Mouse (Mus musculus): ENCODE results near the gene Svop. TPM values are rescaled to one million over a fixed set of nuclear protein-coding genes. Genes with fewer than 3 reads are reported as not detected.

Svop gene
- total and polyA plus RNA-seq, 3 experiments, result not detected

DNA sequence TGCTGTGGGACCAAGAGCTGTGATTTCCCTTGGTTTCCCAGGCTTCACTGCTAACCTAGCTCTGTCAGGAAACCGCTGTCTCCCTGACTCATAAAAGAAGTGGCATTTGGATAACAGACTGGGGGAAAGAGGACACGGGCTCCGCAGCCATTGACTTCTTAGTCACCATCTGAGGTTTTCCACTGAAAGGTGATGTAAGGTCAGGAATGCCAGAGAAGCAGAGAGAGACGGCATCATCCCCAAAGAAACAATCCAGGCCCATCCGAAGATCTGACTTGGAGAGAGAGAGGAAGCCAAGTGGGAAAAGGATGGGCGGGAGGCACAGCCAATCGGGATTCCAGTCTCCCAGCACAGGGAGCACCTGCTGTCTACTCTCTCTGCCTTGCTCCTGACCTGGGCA lies 100.2 kb downstream of the Svop start:
- H3K9me3 ChIP-seq (replicated peaks; ENCODE audit: insufficient read depth, low read length), result no peaks in the 10 kb centered on the region
- H3K4me1 ChIP-seq (ENCODE audit: control insufficient read depth in 1 of 2, insufficient read depth in 2 of 2, low read length in 2 of 2), result peaks cover 3 to 4% of the 10 kb centered on the region in 2 experiments; a peak in 3 of 4 replicates
- no peaks in the 10 kb centered on the region; a peak in 1 of 4 replicates for H3K36me3 ChIP-seq (ENCODE audit: control insufficient read depth in 1 of 2, insufficient read depth in 2 of 2, low read length in 2 of 2)
- H3K27ac ChIP-seq (ENCODE audit: control insufficient read depth, low read depth, low read length), result no peak overlapping the region
- TF ChIP-seq MEF2A (IDR thresholded peaks at IDR 0.05; ENCODE audit: extremely low read depth, insufficient replicate concordance, low read depth, low read length, poor library complexity, severe bottlenecking) (no peak), MXI1 (IDR thresholded peaks at IDR 0.05; ENCODE audit: low read depth, low read length) (no peak), POLR2AphosphoS5 (IDR thresholded peaks at IDR 0.05; ENCODE audit: borderline replicate concordance, low read depth, low read length) (no peak), UBTF (IDR thresholded peaks at IDR 0.05; ENCODE audit: borderline replicate concordance, insufficient read depth, low read depth, low read length) (no peak), CHD1 (IDR thresholded peaks at IDR 0.05; ENCODE audit: low read depth, low read length) (no peak), GABPA (IDR thresholded peaks at IDR 0.05; ENCODE audit: low read depth, low read length) (no peak), CHD2 (IDR thresholded peaks at IDR 0.05; ENCODE audit: low read length) (no peak), KAT2A (conservative IDR thresholded peaks at IDR 0.05; ENCODE audit: low read depth, low read length) (no peak), POLR2A (IDR thresholded peaks at IDR 0.05; ENCODE audit: control insufficient read depth in 1 of 2, insufficient read depth in 1 of 2, low read depth in 1 of 2, low read length in 2 of 2, poor library complexity in 1 of 2) (no peak), TAL1 (IDR thresholded peaks at IDR 0.05; ENCODE audit: low read length) (no peak), TCF12 (IDR thresholded peaks at IDR 0.05; ENCODE audit: low read depth, low read length) (no peak), NRF1 (IDR thresholded peaks at IDR 0.05; ENCODE audit: insufficient read depth, low read depth, low read length, poor library complexity, severe bottlenecking) (no peak), JUND (IDR thresholded peaks at IDR 0.05; ENCODE audit: low read depth, low read length) (no peak), E2F4 (IDR thresholded peaks at IDR 0.05; ENCODE audit: borderline replicate concordance, low read depth, low read length) (no peak), ETS1 (IDR thresholded peaks at IDR 0.05; ENCODE audit: low read depth, low read length) (no peak), ZMIZ1 (IDR thresholded peaks at IDR 0.05; ENCODE audit: low read depth, low read length) (no peak), CTCF (IDR thresholded peaks at IDR 0.05 in 2 of 3, conservative IDR thresholded peaks at IDR 0.05 in 1 of 3; ENCODE audit: control insufficient read depth in 1 of 3, insufficient read depth in 1 of 3, low read depth in 2 of 3, low read length in 3 of 3, poor library complexity in 1 of 3, severe bottlenecking in 1 of 3) (no peak)
- H3K4me3 ChIP-seq (ENCODE audit: control insufficient read depth in 1 of 2, insufficient read depth in 1 of 2, low read depth in 2 of 2, low read length in 2 of 2), result no peak overlapping the region
- DNase-seq (ENCODE audit: low read depth, low spot score), result no peak
- no peaks in the 10 kb centered on the region for H3K27me3 ChIP-seq (ENCODE audit: control insufficient read depth in 1 of 2, insufficient read depth in 2 of 2, low read length in 2 of 2)
- peaks cover 4% of the 10 kb centered on the region; the same call in 1 of the 2 replicates for H3K79me2 ChIP-seq (ENCODE audit: control insufficient read depth, insufficient read depth, low read length, poor library complexity)
- H3K9ac ChIP-seq (ENCODE audit: control insufficient read depth, low read depth, low read length, poor library complexity, severe bottlenecking), result no peak overlapping the region

DNA sequence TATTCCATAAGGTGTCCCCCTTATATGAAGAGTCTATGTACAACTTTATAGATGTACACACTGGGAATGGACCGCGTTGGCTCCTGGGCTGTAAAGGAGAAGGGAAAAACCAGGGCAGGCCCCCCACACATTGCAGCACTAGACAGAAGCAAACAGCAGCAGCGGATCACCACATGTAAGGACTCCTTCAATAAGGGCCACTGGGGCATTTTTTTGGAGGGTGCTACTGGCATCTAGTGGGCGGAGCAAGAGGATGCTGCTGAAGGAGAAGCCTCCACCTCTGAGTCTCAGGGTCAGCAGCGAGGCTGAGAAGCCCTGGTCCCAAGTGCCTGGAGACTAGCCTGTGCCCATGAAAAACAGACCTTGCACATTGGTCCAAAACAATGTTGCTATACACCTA lies 100.8 kb downstream of the Svop start:
- H3K27me3 ChIP-seq (ENCODE audit: control insufficient read depth in 1 of 2, insufficient read depth in 2 of 2, low read length in 2 of 2), result no peaks in the 10 kb centered on the region
- H3K27ac ChIP-seq (ENCODE audit: control insufficient read depth, low read depth, low read length), result no peak overlapping the region
- peaks cover 7 to 9% of the 10 kb centered on the region in 2 experiments; a peak in 3 of 4 replicates for H3K4me1 ChIP-seq (ENCODE audit: control insufficient read depth in 1 of 2, insufficient read depth in 2 of 2, low read length in 2 of 2)
- peaks cover 4% of the 10 kb centered on the region; the same call in 1 of the 2 replicates for H3K79me2 ChIP-seq (ENCODE audit: control insufficient read depth, insufficient read depth, low read length, poor library complexity)
- DNase-seq (ENCODE audit: low read depth, low spot score), result no peak
- H3K36me3 ChIP-seq (ENCODE audit: control insufficient read depth in 1 of 2, insufficient read depth in 2 of 2, low read length in 2 of 2), result no peaks in the 10 kb centered on the region; a peak in 1 of 4 replicates
- no peak overlapping the region for H3K9ac ChIP-seq (ENCODE audit: control insufficient read depth, low read depth, low read length, poor library complexity, severe bottlenecking)
- H3K9me3 ChIP-seq (replicated peaks; ENCODE audit: insufficient read depth, low read length), result no peaks in the 10 kb centered on the region
- no peak for TF ChIP-seq TBP (IDR thresholded peaks at IDR 0.05; ENCODE audit: low read depth, low read length)
- no peak for TF ChIP-seq SMC3 (IDR thresholded peaks at IDR 0.05; ENCODE audit: low read depth, low read length)
- TF ChIP-seq RAD21 (IDR thresholded peaks at IDR 0.05; ENCODE audit: low read depth, low read length), result no peak
- no peak for TF ChIP-seq RCOR1 (IDR thresholded peaks at IDR 0.05; ENCODE audit: low read depth, low read length)
- TF ChIP-seq ZKSCAN1 (IDR thresholded peaks at IDR 0.05; ENCODE audit: low read depth, low read length), result no peak
- TF ChIP-seq CHD2 (IDR thresholded peaks at IDR 0.05; ENCODE audit: low read length), result no peak
- no peak for TF ChIP-seq TAL1 (IDR thresholded peaks at IDR 0.05; ENCODE audit: low read length)
- TF ChIP-seq NRF1 (IDR thresholded peaks at IDR 0.05; ENCODE audit: insufficient read depth, low read depth, low read length, poor library complexity, severe bottlenecking), result no peak
- TF ChIP-seq MEF2A (IDR thresholded peaks at IDR 0.05; ENCODE audit: extremely low read depth, insufficient replicate concordance, low read depth, low read length, poor library complexity, severe bottlenecking), result no peak
- TF ChIP-seq UBTF (IDR thresholded peaks at IDR 0.05; ENCODE audit: borderline replicate concordance, insufficient read depth, low read depth, low read length), result no peak
- no peak for TF ChIP-seq POLR2A (IDR thresholded peaks at IDR 0.05; ENCODE audit: control insufficient read depth in 1 of 2, insufficient read depth in 1 of 2, low read depth in 1 of 2, low read length in 2 of 2, poor library complexity in 1 of 2)
- TF ChIP-seq ELF1 (IDR thresholded peaks at IDR 0.05; ENCODE audit: low read depth, low read length), result no peak
- no peak for TF ChIP-seq ZMIZ1 (IDR thresholded peaks at IDR 0.05; ENCODE audit: low read depth, low read length)
- no peak for TF ChIP-seq BHLHE40 (IDR thresholded peaks at IDR 0.05; ENCODE audit: borderline replicate concordance, low read depth, low read length)
- TF ChIP-seq ZC3H11A (IDR thresholded peaks at IDR 0.05; ENCODE audit: low read depth, low read length), result no peak
- no peak for TF ChIP-seq GABPA (IDR thresholded peaks at IDR 0.05; ENCODE audit: low read depth, low read length)
- H3K4me3 ChIP-seq (ENCODE audit: control insufficient read depth in 1 of 2, insufficient read depth in 1 of 2, low read depth in 2 of 2, low read length in 2 of 2), result no peak overlapping the region
